Mouse (Mus musculus) C2C12 (cell line): ENCODE data around the gene Rbmx2. TPM values are rescaled to one million over a fixed set of nuclear protein-coding genes. Genes with fewer than 3 reads are reported as not detected.

ENCODE experiments used
- H3K27me3 ChIP-seq: one replicate; pipeline ENCODE4 v1.6.1; 2011; ENCODE audit not compliant: control insufficient read depth, insufficient read depth, insufficient read length
- H3K36me3 ChIP-seq: one replicate; pipeline ENCODE4 v1.6.1; 2011; ENCODE audit not compliant: control insufficient read depth, insufficient read depth
- H3K4me3 ChIP-seq: one replicate; pipeline ENCODE4 v1.5.1; 2011; ENCODE audit warnings: mild to moderate bottlenecking, control low read depth; ENCODE audit not compliant: poor library complexity, insufficient read depth, severe bottlenecking
- H3K79me2 ChIP-seq: one replicate; pipeline ENCODE4 v1.6.1; 2011; ENCODE audit not compliant: control insufficient read depth, insufficient read depth
- H3K79me3 ChIP-seq: one replicate; pipeline ENCODE4 v1.6.1; 2011; ENCODE audit warnings: low read depth, control low read depth
- H3ac ChIP-seq: one replicate; pipeline ENCODE3; 2011; ENCODE audit warnings: low read depth; ENCODE audit not compliant: control insufficient read depth, insufficient read length
- CEBPB ChIP-seq: IDR thresholded peaks from one replicate; pipeline ENCODE4 v1.6.1; 2011; ENCODE audit warnings: low read depth, mild to moderate bottlenecking, control low read depth, moderate library complexity
- CTCF ChIP-seq: IDR thresholded peaks from one replicate; pipeline ENCODE4 v1.5.1; 2011; ENCODE audit not compliant: control insufficient read depth, insufficient read depth, insufficient read length
- FOSL1 ChIP-seq: IDR thresholded peaks from one replicate; pipeline ENCODE4 v1.8.0; 2011; ENCODE audit warnings: mild to moderate bottlenecking, low read length; ENCODE audit not compliant: poor library complexity, insufficient read depth, severe bottlenecking
- MAX ChIP-seq: IDR thresholded peaks from one replicate; pipeline ENCODE4 v1.6.1; 2011; ENCODE audit warnings: mild to moderate bottlenecking, control low read depth
- MYOD1 ChIP-seq: IDR thresholded peaks from one replicate; pipeline ENCODE4 v1.6.1; 2011; ENCODE audit warnings: low read depth; ENCODE audit not compliant: control insufficient read depth, insufficient read length
- MYOG ChIP-seq: IDR thresholded peaks from one replicate; pipeline ENCODE4 v1.6.1; 2011; ENCODE audit not compliant: control insufficient read depth, insufficient read length; ENCODE audit errors: extremely low read depth
- USF1 ChIP-seq: IDR thresholded peaks from one replicate; pipeline ENCODE4 v1.6.1; 2011; ENCODE audit warnings: low read depth, mild to moderate bottlenecking, control low read depth, moderate library complexity
- long read RNA-seq, 2 experiments: library from polyadenylated mRNA; unstranded; transcript quantifications; one replicate each; pipeline ENCODE4 v2.0.0; 2019 to 2020
- polyA plus RNA-seq: library from polyadenylated mRNA; unstranded; fragments of >200 nt; fragmentation: generic; extraction: Trizol; gene quantifications from one replicate; pipeline ENCODE4 v1.2.1, GENCODE M21; 2012; ENCODE audit warnings: missing spikeins

Gene Rbmx2
- 9.7 TPM for polyA plus RNA-seq
- long read RNA-seq, experiment 1, transcript Rbmx2-201 (6 exons, 1,747 nt) = major isoform, 9 of 18 reads
- long read RNA-seq, experiment 1, partial matches to known transcripts = 9 of 18 reads
- long read RNA-seq, experiment 1, other reads (novel, unspliced or antisense) = 0 of 18 reads
- long read RNA-seq, experiment 2, transcript Rbmx2-201 (6 exons, 1,747 nt) = major isoform, 8 of 8 reads
- long read RNA-seq, experiment 2, partial matches to known transcripts = 0 of 8 reads
- long read RNA-seq, experiment 2, other reads (novel, unspliced or antisense) = 0 of 8 reads

- Histone ChIP-seq H3ac (peak within 1 kb of the TSS; percentile 91), H3K4me3 (peak within 1 kb of the TSS; percentile 49), H3K79me2 (peaks cover 23% of the 10 kb centered on the region), H3K27me3 (no peaks in the 10 kb centered on the region), H3K79me3 (peaks cover 7% of the 10 kb centered on the region), H3K36me3 (peaks cover 7% of the 10 kb centered on the region)
- no peak for TF ChIP-seq FOSL1
Measured at GRCm38 (mm10) chrX:48694864-48695371, at the start of gene Rbmx2. TSS of gene Rbmx2 (plus strand) at chrX:48695004.

GRCm38 (mm10) chrX:48666807-48667206 lies 28.0 kb upstream of the Rbmx2 start:
- no peaks in the 10 kb centered on the region for H3K79me2 ChIP-seq
- no peaks in the 10 kb centered on the region for H3K27me3 ChIP-seq
- no peak overlapping the region for H3ac ChIP-seq
- H3K36me3 ChIP-seq = no peaks in the 10 kb centered on the region
- TF ChIP-seq USF1 (no peak), MAX (no peak), MYOD1 (no peak), CTCF (no peak), CEBPB (no peak), MYOG (no peak), FOSL1 (no peak)
- no peaks in the 10 kb centered on the region for H3K79me3 ChIP-seq
- H3K4me3 ChIP-seq = no peak overlapping the region

GRCm38 (mm10) chrX:48669588-48669987 lies 25.2 kb upstream of the Rbmx2 start:
- no peak for TF ChIP-seq MYOD1

GRCm38 (mm10) chrX:48671714-48672113 lies 23.1 kb upstream of the Rbmx2 start:
- Histone ChIP-seq H3K79me3 (no peaks in the 10 kb centered on the region), H3ac (no peak overlapping the region), H3K79me2 (no peaks in the 10 kb centered on the region), H3K27me3 (no peaks in the 10 kb centered on the region), H3K36me3 (no peaks in the 10 kb centered on the region), H3K4me3 (no peak overlapping the region)
- TF ChIP-seq MYOG (no peak), FOSL1 (no peak), CEBPB (no peak), MYOD1 (no peak), USF1 (no peak), CTCF (no peak), MAX (no peak)

More at GRCm38 (mm10) chrX:48669588-48669987, 25.2 kb upstream of the Rbmx2 start:
- Histone ChIP-seq H3ac (no peak overlapping the region), H3K79me3 (no peaks in the 10 kb centered on the region), H3K27me3 (no peaks in the 10 kb centered on the region), H3K4me3 (no peak overlapping the region), H3K79me2 (no peaks in the 10 kb centered on the region), H3K36me3 (no peaks in the 10 kb centered on the region)

- no peaks in the 10 kb centered on the region for H3K36me3 ChIP-seq
- H3K79me3 ChIP-seq = no peaks in the 10 kb centered on the region
- H3K79me2 ChIP-seq = no peaks in the 10 kb centered on the region
- TF ChIP-seq FOSL1 (no peak), MAX (no peak), CEBPB (no peak)
- no peak within 1 kb of the TSS for H3K4me3 ChIP-seq
- H3K27me3 ChIP-seq = no peaks in the 10 kb centered on the region
- no peak within 1 kb of the TSS for H3ac ChIP-seq
Measured at GRCm38 (mm10) chrX:48674171-48674570, 20.6 kb upstream of the Rbmx2 start, which contains the start of gene Gpr119. TSS of gene Gpr119 (minus strand) at chrX:48674478.

GRCm38 (mm10) chrX:48683451-48683850 lies 11.4 kb upstream of the Rbmx2 start:
- H3ac ChIP-seq = no peak overlapping the region
- TF ChIP-seq MAX (no peak), CEBPB (peak; percentile 55)
- H3K36me3 ChIP-seq = no peaks in the 10 kb centered on the region
- H3K79me3 ChIP-seq = no peaks in the 10 kb centered on the region
- no peak overlapping the region for H3K4me3 ChIP-seq
- H3K27me3 ChIP-seq = no peaks in the 10 kb centered on the region
- no peaks in the 10 kb centered on the region for H3K79me2 ChIP-seq
